Mouse (Mus musculus) heart, postnatal 0 days (tissue): ENCODE measurements around the gene Dpp10. TPM values are rescaled to one million over a fixed set of nuclear protein-coding genes. Genes with fewer than 3 reads are reported as not detected.

Experiments
- ATAC-seq: fragments of 200-750 bp; cut with Nextera tagmentation; 2 replicates; pipeline ENCODE4 v1.8.0; 2017; ENCODE audit warnings: low read depth, moderate number of reproducible peaks, moderate library complexity; ENCODE audit not compliant: insufficient read depth
- DNase-seq: peaks from one replicate; pipeline ENCODE4 v3.0.0-alpha.2; 2016; ENCODE audit warnings: low spot score
- H3K27ac ChIP-seq: fragments of 300-500 bp; sonication (generic); 2 replicates; pipeline ENCODE4 v1.5.1; 2014; ENCODE audit warnings: low read depth, mild to moderate bottlenecking
- H3K27me3 ChIP-seq: fragments of 300-500 bp; sonication (generic); 2 replicates; pipeline ENCODE4 v1.6.1; 2014; ENCODE audit warnings: low read length, mixed read lengths; ENCODE audit not compliant: control insufficient read depth, insufficient read depth
- H3K36me3 ChIP-seq: fragments of 300-500 bp; sonication (generic); replicated peaks from 2 replicates; pipeline ENCODE4 v1.6.1; 2014; ENCODE audit warnings: low read length, mixed read lengths; ENCODE audit not compliant: control insufficient read depth, insufficient read depth
- H3K4me1 ChIP-seq: fragments of 300-500 bp; sonication (generic); 2 replicates; pipeline ENCODE4 v1.6.1; 2014; ENCODE audit warnings: antibody characterized with exemption; ENCODE audit not compliant: control insufficient read depth, insufficient read depth
- H3K4me2 ChIP-seq: fragments of 300-500 bp; sonication (generic); 2 replicates; pipeline ENCODE4 v1.6.1; 2014; ENCODE audit warnings: low read depth, mild to moderate bottlenecking, low read length, moderate library complexity
- H3K4me3 ChIP-seq: fragments of 300-500 bp; sonication (generic); 2 replicates; pipeline ENCODE4 v1.5.1; 2014; ENCODE audit warnings: low read depth, low read length
- H3K9ac ChIP-seq: fragments of 300-500 bp; sonication (generic); replicated peaks from 2 replicates; pipeline ENCODE4 v1.6.1; 2014; ENCODE audit warnings: low read depth, low read length, mixed read lengths
- H3K9me3 ChIP-seq: fragments of 300-500 bp; sonication (generic); replicated peaks from 2 replicates; pipeline ENCODE4 v1.6.1; 2016; ENCODE audit warnings: low read length; ENCODE audit not compliant: control insufficient read depth
- CTCF ChIP-seq: IDR thresholded peaks from 2 replicates; pipeline ENCODE4 v1.5.1; 2016; ENCODE audit warnings: antibody characterized with exemption, control low read depth, low read depth
- EP300 ChIP-seq: IDR thresholded peaks from 2 replicates; pipeline ENCODE4 v1.6.1; 2016; ENCODE audit warnings: antibody characterized with exemption, low read depth
- WGBS: fragments of 180-500 bp; shearing (Covaris S2); extraction: QIAGEN DNeasy Blood & Tissue Kit; methylation state at CpG from one replicate; pipeline ENCODE4 v1.1.7; 2014; 5-methylcytosine and 5-hydroxymethylcytosine counted together
- polyA plus RNA-seq: library from polyadenylated mRNA; unstranded; fragments of >200 nt; fragmentation: Nextera tagmentation; extraction: Ambion mirVana; gene quantifications from 2 replicates; pipeline ENCODE4 v1.2.1, GENCODE M21; 2015
- total RNA-seq: library from RNA; depleted of rRNA; stranded (reverse); fragments of >200 nt; gene quantifications from 2 replicates; pipeline ENCODE4 v1.2.3, GENCODE M21; 2014; ENCODE audit warnings: low replicate concordance

Gene Dpp10
- total and polyA plus RNA-seq, 2 experiments from 2014 or later = not detected

DNA sequence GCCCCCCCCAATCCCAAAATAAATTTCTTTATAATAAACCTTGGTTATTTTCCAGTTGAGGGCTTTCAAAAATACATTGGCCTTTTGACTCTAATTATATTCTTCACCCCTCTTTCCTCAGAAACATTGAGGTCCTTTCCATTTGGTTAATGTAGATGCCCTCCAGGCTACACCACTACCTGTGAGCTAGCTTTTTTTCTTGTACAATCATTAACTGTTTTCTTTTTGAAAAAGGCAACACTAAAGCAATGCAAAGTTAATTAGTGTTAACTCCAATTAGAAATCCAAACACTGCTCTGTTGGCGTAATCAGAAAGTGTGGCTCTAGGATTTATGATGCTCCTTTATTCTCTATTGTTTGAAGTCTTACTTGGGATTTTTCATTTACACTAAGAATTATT, 407.5 kb downstream of the Dpp10 start:
- no peak for TF ChIP-seq CTCF
- no peak for TF ChIP-seq EP300
- Histone ChIP-seq H3K4me1 (no peaks in the 10 kb centered on the region), H3K27ac (no peak overlapping the region), H3K4me3 (no peak overlapping the region), H3K4me2 (no peak overlapping the region), H3K9me3 (no peaks in the 10 kb centered on the region), H3K9ac (no peak overlapping the region), H3K36me3 (no peaks in the 10 kb centered on the region), H3K27me3 (no peaks in the 10 kb centered on the region)
- WGBS = 87% methylated on average over 1 of the region's 1 CpGs
- DNase-seq (no peak), ATAC-seq (no peak)

GRCm38 (mm10) chr1:123628268-123628667, 417.1 kb downstream of the Dpp10 start:
- no peak for TF ChIP-seq CTCF
- WGBS = 79% methylated on average over 3 of the region's 3 CpGs

GRCm38 (mm10) chr1:123584857-123585256, 460.5 kb downstream of the Dpp10 start:
- Histone ChIP-seq H3K27ac (no peak overlapping the region), H3K9ac (no peak overlapping the region), H3K36me3 (no peaks in the 10 kb centered on the region), H3K9me3 (no peaks in the 10 kb centered on the region), H3K27me3 (no peaks in the 10 kb centered on the region), H3K4me1 (no peaks in the 10 kb centered on the region), H3K4me3 (no peak overlapping the region), H3K4me2 (no peak overlapping the region)
- no peak for DNase-seq
- TF ChIP-seq CTCF = no peak
- no peak for TF ChIP-seq EP300
- no peak for ATAC-seq

More at GRCm38 (mm10) chr1:123628268-123628667, 417.1 kb downstream of the Dpp10 start:
- Histone ChIP-seq H3K27ac (no peak overlapping the region), H3K27me3 (no peaks in the 10 kb centered on the region), H3K9ac (no peak overlapping the region), H3K4me3 (no peak overlapping the region), H3K4me2 (no peak overlapping the region), H3K9me3 (no peaks in the 10 kb centered on the region), H3K36me3 (no peaks in the 10 kb centered on the region), H3K4me1 (no peaks in the 10 kb centered on the region)
- DNase-seq = no peak
- ATAC-seq = no peak

GRCm38 (mm10) chr1:123580112-123580511, 465.2 kb downstream of the Dpp10 start:
- H3K36me3 ChIP-seq = no peaks in the 10 kb centered on the region
- 74% methylated on average over 2 of the region's 2 CpGs for WGBS
- no peaks in the 10 kb centered on the region for H3K4me1 ChIP-seq
- ATAC-seq (no peak), DNase-seq (no peak)
- H3K9me3 ChIP-seq = no peaks in the 10 kb centered on the region
- H3K27ac ChIP-seq = no peak overlapping the region
- no peak overlapping the region for H3K4me3 ChIP-seq
- H3K4me2 ChIP-seq = no peak overlapping the region
- H3K27me3 ChIP-seq = no peaks in the 10 kb centered on the region
- no peak overlapping the region for H3K9ac ChIP-seq
- no peak for TF ChIP-seq CTCF
- TF ChIP-seq EP300 = no peak

DNA sequence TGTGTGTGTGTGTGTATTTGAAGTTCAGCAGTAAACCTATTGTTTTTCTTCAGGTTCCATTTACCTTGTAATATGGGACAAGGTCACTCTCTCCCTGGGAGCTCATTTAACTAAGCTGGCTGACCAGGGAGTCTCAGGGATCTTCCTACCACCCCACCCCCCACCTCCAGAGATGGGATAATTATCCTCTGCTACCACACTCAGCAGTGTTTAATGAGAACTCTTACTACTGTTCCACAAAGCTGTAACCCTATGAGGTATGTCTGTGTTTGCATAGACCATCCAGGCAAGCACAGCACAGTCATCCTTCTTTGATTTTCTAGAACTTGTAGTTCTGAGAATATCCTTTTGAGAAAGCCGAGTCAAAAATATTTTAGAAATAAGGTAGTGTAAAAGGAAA, 471.6 kb downstream of the Dpp10 start:
- ATAC-seq (no peak), DNase-seq (no peak)
- Histone ChIP-seq H3K27ac (no peak overlapping the region), H3K4me2 (no peak overlapping the region), H3K9ac (no peak overlapping the region), H3K9me3 (no peaks in the 10 kb centered on the region), H3K4me1 (no peaks in the 10 kb centered on the region), H3K4me3 (no peak overlapping the region), H3K36me3 (no peaks in the 10 kb centered on the region), H3K27me3 (no peaks in the 10 kb centered on the region)
- WGBS = 58% methylated on average over 1 of the region's 1 CpGs
- no peak for TF ChIP-seq EP300

DNA sequence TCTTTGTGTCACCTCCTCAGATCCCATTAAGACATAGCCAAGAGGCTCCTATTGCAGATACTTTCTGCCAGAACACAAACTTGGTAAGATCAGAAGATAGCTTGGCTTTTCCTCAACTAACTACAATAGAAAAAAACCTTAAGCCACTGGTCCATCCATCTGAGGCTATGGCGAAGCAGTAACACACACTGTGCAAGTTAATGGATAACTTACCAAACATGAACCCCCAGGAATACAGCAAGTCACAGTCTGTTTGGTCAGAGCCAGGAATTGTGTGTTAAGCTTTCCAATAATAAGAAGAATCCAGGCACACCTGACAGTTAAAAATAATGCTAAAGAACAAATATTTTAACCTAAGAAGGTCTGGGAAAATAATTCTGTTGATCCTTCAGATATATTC, 502.9 kb downstream of the Dpp10 start:
- no peaks in the 10 kb centered on the region for H3K9me3 ChIP-seq
- no peak overlapping the region for H3K4me3 ChIP-seq
- TF ChIP-seq EP300 (no peak), CTCF (no peak)
- H3K27me3 ChIP-seq = no peaks in the 10 kb centered on the region
- H3K4me2 ChIP-seq = no peak overlapping the region
- H3K9ac ChIP-seq = no peak overlapping the region
- ATAC-seq = no peak
- H3K4me1 ChIP-seq = no peaks in the 10 kb centered on the region
- 75% methylated on average over 1 of the region's 1 CpGs for WGBS
- no peak overlapping the region for H3K27ac ChIP-seq
- no peaks in the 10 kb centered on the region for H3K36me3 ChIP-seq
- no peak for DNase-seq
